Mouse (Mus musculus) olfactory bulb, adult 2 months (tissue): Measurements from ENCODE around the gene Tmem184b.

Experiments used
- CTCF ChIP-seq: fragments of 200-500 bp; IDR thresholded peaks from 2 replicates; pipeline ENCODE4 v1.5.1; 2012; ENCODE audit warnings: low read depth, mild to moderate bottlenecking, low read length, moderate library complexity; ENCODE audit not compliant: insufficient read depth
- POLR2A ChIP-seq: fragments of 200-500 bp; IDR thresholded peaks from 2 replicates; pipeline ENCODE4 v1.6.1; 2012; ENCODE audit warnings: mild to moderate bottlenecking, low read depth, low read length, moderate library complexity; ENCODE audit not compliant: insufficient read depth

- no peak for TF ChIP-seq POLR2A
- no peak for TF ChIP-seq CTCF
Observed at GRCm38 (mm10) chr15:79429994-79430393, 26.6 kb upstream of the Tmem184b start.
